Mouse (Mus musculus): ENCODE measurements around the gene Rnf149. TPM values are rescaled to one million over a fixed set of nuclear protein-coding genes. Genes with fewer than 3 reads are reported as not detected.

Rnf149 gene
- polyA plus RNA-seq, 2 experiments: 27.0 to 29.3 TPM

- ATAC-seq (ENCODE audit: low FRiP score, low read depth) (no peak), DNase-seq (ENCODE audit: low spot score) (no peak)
- TF ChIP-seq POLR2A (IDR thresholded peaks at IDR 0.05; ENCODE audit: borderline replicate concordance, extremely low read depth, insufficient read depth, insufficient read length): no peak
- Histone ChIP-seq H3K4me2 (replicated peaks; ENCODE audit: low read depth, low read length, severe bottlenecking) (no peak overlapping the region), H3K4me3 (replicated peaks; ENCODE audit: low read length) (no peak overlapping the region), H3K27ac (replicated peaks; ENCODE audit: low read depth, low read length) (no peak overlapping the region), H3K36me3 (ENCODE audit: control insufficient read depth, insufficient read depth, low read length) (peaks cover 51% of the 10 kb centered on the region), H3K9me3 (ENCODE audit: control insufficient read depth, low read length) (peaks cover 8% of the 10 kb centered on the region), H3K27me3 (ENCODE audit: control insufficient read depth, insufficient read depth, low read length) (no peaks in the 10 kb centered on the region), H3K4me1 (ENCODE audit: control insufficient read depth, insufficient read depth, low read length) (peaks cover 18% of the 10 kb centered on the region), H3K9ac (ENCODE audit: low read depth, low read length, severe bottlenecking) (no peak overlapping the region)
- WGBS: 88% methylated on average over 10 of the region's 10 CpGs
Observed at GRCm38 (mm10) chr1:39537631-39538380, 39.4 kb downstream of the Rnf149 start.

GRCm38 (mm10) chr1:39536701-39537100, 40.5 kb downstream of the Rnf149 start:
- peaks cover 41% of the 10 kb centered on the region for H3K36me3 ChIP-seq (ENCODE audit: control insufficient read depth, insufficient read depth, low read length)
- DNase-seq (ENCODE audit: low spot score) (no peak), ATAC-seq (ENCODE audit: low FRiP score, low read depth) (no peak)
- H3K4me2 ChIP-seq (replicated peaks; ENCODE audit: low read depth, low read length, severe bottlenecking): peak overlapping the region; percentile 67
- H3K9me3 ChIP-seq (ENCODE audit: control insufficient read depth, low read length): peaks cover 8% of the 10 kb centered on the region
- peaks cover 18% of the 10 kb centered on the region for H3K4me1 ChIP-seq (ENCODE audit: control insufficient read depth, insufficient read depth, low read length)
- WGBS: 38% methylated on average over 7 of the region's 7 CpGs
- H3K4me3 ChIP-seq (replicated peaks; ENCODE audit: low read length): peak overlapping the region; percentile 92
- H3K27ac ChIP-seq (replicated peaks; ENCODE audit: low read depth, low read length): no peak overlapping the region
- H3K27me3 ChIP-seq (ENCODE audit: control insufficient read depth, insufficient read depth, low read length): no peaks in the 10 kb centered on the region
- H3K9ac ChIP-seq (ENCODE audit: low read depth, low read length, severe bottlenecking): peak overlapping the region; percentile 91
- TF ChIP-seq POLR2A (IDR thresholded peaks at IDR 0.05; ENCODE audit: borderline replicate concordance, extremely low read depth, insufficient read depth, insufficient read length): no peak

- peak overlapping the region; percentile 88 for H3K27ac ChIP-seq (replicated peaks; ENCODE audit: low read depth, low read length)
- TF ChIP-seq POLR2A (IDR thresholded peaks at IDR 0.05; ENCODE audit: borderline replicate concordance, extremely low read depth, insufficient read depth, insufficient read length): peak; percentile 54; the same call in 1 of the 2 replicates
- peak overlapping the region; percentile 92 for H3K4me3 ChIP-seq (replicated peaks; ENCODE audit: low read length)
- peak; percentile 93 for ATAC-seq (ENCODE audit: low FRiP score, low read depth)
- H3K9me3 ChIP-seq (ENCODE audit: control insufficient read depth, low read length): peaks cover 8% of the 10 kb centered on the region
- H3K36me3 ChIP-seq (ENCODE audit: control insufficient read depth, insufficient read depth, low read length): peaks cover 35% of the 10 kb centered on the region
- H3K27me3 ChIP-seq (ENCODE audit: control insufficient read depth, insufficient read depth, low read length): no peaks in the 10 kb centered on the region
- H3K4me1 ChIP-seq (ENCODE audit: control insufficient read depth, insufficient read depth, low read length): peaks cover 18% of the 10 kb centered on the region
- WGBS: under 1% methylated on average over 84 of the region's 100 CpGs
- peak overlapping the region; percentile 91 for H3K9ac ChIP-seq (ENCODE audit: low read depth, low read length, severe bottlenecking)
- peak; percentile 97 for DNase-seq (ENCODE audit: low spot score)
- peak overlapping the region; percentile 67 for H3K4me2 ChIP-seq (replicated peaks; ENCODE audit: low read depth, low read length, severe bottlenecking)
Observed at GRCm38 (mm10) chr1:39535515-39536311, 41.5 kb downstream of the Rnf149 start.

- peaks cover 26% of the 10 kb centered on the region for H3K36me3 ChIP-seq (ENCODE audit: control insufficient read depth, insufficient read depth, low read length)
- H3K4me3 ChIP-seq (replicated peaks; ENCODE audit: low read length): peak within 1 kb of the TSS; percentile 92
- no peaks in the 10 kb centered on the region; the same call in 1 of the 2 replicates for H3K9me3 ChIP-seq (ENCODE audit: control insufficient read depth, low read length)
- DNase-seq (ENCODE audit: low spot score): no peak
- no peaks in the 10 kb centered on the region for H3K27me3 ChIP-seq (ENCODE audit: control insufficient read depth, insufficient read depth, low read length)
- WGBS: 27% methylated on average over 13 of the region's 13 CpGs
- peak within 1 kb of the TSS; percentile 67 for H3K4me2 ChIP-seq (replicated peaks; ENCODE audit: low read depth, low read length, severe bottlenecking)
- peak within 1 kb of the TSS; percentile 88 for H3K27ac ChIP-seq (replicated peaks; ENCODE audit: low read depth, low read length)
- peak within 1 kb of the TSS; percentile 91 for H3K9ac ChIP-seq (ENCODE audit: low read depth, low read length, severe bottlenecking)
- peaks cover 18% of the 10 kb centered on the region for H3K4me1 ChIP-seq (ENCODE audit: control insufficient read depth, insufficient read depth, low read length)
- no peak for ATAC-seq (ENCODE audit: low FRiP score, low read depth)
- no peak for TF ChIP-seq POLR2A (IDR thresholded peaks at IDR 0.05; ENCODE audit: borderline replicate concordance, extremely low read depth, insufficient read depth, insufficient read length)
Observed at GRCm38 (mm10) chr1:39534831-39535230, 42.4 kb downstream of the Rnf149 start, which contains the start of gene Cnot11. TSS of gene Cnot11 (plus strand) at chr1:39534992.

GRCm38 (mm10) chr1:39533917-39534316, 43.3 kb downstream of the Rnf149 start:
- Histone ChIP-seq H3K4me1 (ENCODE audit: control insufficient read depth, insufficient read depth, low read length) (peaks cover 18% of the 10 kb centered on the region), H3K9me3 (ENCODE audit: control insufficient read depth, low read length) (no peaks in the 10 kb centered on the region), H3K36me3 (ENCODE audit: control insufficient read depth, insufficient read depth, low read length) (peaks cover 17% of the 10 kb centered on the region), H3K27me3 (ENCODE audit: control insufficient read depth, insufficient read depth, low read length) (no peaks in the 10 kb centered on the region), H3K27ac (replicated peaks; ENCODE audit: low read depth, low read length) (no peak overlapping the region), H3K4me3 (replicated peaks; ENCODE audit: low read length) (no peak overlapping the region), H3K9ac (ENCODE audit: low read depth, low read length, severe bottlenecking) (no peak overlapping the region), H3K4me2 (replicated peaks; ENCODE audit: low read depth, low read length, severe bottlenecking) (no peak overlapping the region)
- TF ChIP-seq POLR2A (IDR thresholded peaks at IDR 0.05; ENCODE audit: borderline replicate concordance, extremely low read depth, insufficient read depth, insufficient read length): no peak
- ATAC-seq (ENCODE audit: low FRiP score, low read depth): no peak
- 31% methylated on average over 3 of the region's 3 CpGs for WGBS
- DNase-seq (ENCODE audit: low spot score): no peak
